Mouse (Mus musculus) limb, embryonic 14.5 days (tissue): ENCODE measurements at regions not wholly inside any gene's neighbourhood (a gene's known extent, or its start where the extent isn't known, plus 50 kb on each side); places are given as distances from the start of the nearest gene placed in this dataset.
A peak's percentile ranks its signal among the peaks of the same experiment; 100 is the strongest.

Source experiments
- ATAC-seq: fragments of 200-750 bp; cut with Nextera tagmentation; 2 replicates; pipeline ENCODE4 v1.8.0; 2017; ENCODE audit warnings: low read depth, moderate number of reproducible peaks, moderate TSS enrichment; ENCODE audit not compliant: low FRiP score
- DNase-seq: peaks from one replicate; pipeline ENCODE4 v3.0.0-alpha.2; 2015; ENCODE audit warnings: low spot score
- H3K27ac ChIP-seq: fragments of 300-500 bp; sonication (generic); replicated peaks from 2 replicates; pipeline ENCODE4 v1.5.1; 2014; ENCODE audit warnings: low read depth, mild to moderate bottlenecking, low read length, moderate library complexity, mixed read lengths
- H3K27me3 ChIP-seq: fragments of 300-500 bp; sonication (generic); 2 replicates; pipeline ENCODE4 v1.6.1; 2014; ENCODE audit warnings: low read length, mixed read lengths; ENCODE audit not compliant: control insufficient read depth, insufficient read depth
- H3K36me3 ChIP-seq: fragments of 300-500 bp; sonication (generic); 2 replicates; pipeline ENCODE4 v1.6.1; 2014; ENCODE audit warnings: mild to moderate bottlenecking, low read length, moderate library complexity, mixed read lengths; ENCODE audit not compliant: control insufficient read depth, insufficient read depth
- H3K4me1 ChIP-seq: fragments of 300-500 bp; sonication (generic); 2 replicates; pipeline ENCODE4 v1.6.1; 2014; ENCODE audit warnings: antibody characterized with exemption, low read length, mixed read lengths; ENCODE audit not compliant: control insufficient read depth, insufficient read depth
- H3K4me2 ChIP-seq: fragments of 300-500 bp; sonication (generic); replicated peaks from 2 replicates; pipeline ENCODE4 v1.6.1; 2014; ENCODE audit warnings: low read depth, mild to moderate bottlenecking, low read length, moderate library complexity; ENCODE audit not compliant: severe bottlenecking
- H3K4me3 ChIP-seq: fragments of 300-500 bp; sonication (generic); replicated peaks from 2 replicates; pipeline ENCODE4 v1.5.1; 2014; ENCODE audit warnings: low read length
- H3K9ac ChIP-seq: fragments of 300-500 bp; sonication (generic); 2 replicates; pipeline ENCODE4 v1.6.1; 2014; ENCODE audit warnings: mild to moderate bottlenecking, low read depth, low read length, moderate library complexity; ENCODE audit not compliant: severe bottlenecking
- H3K9me3 ChIP-seq: fragments of 300-500 bp; sonication (generic); 2 replicates; pipeline ENCODE4 v1.6.1; 2016; ENCODE audit warnings: low read length; ENCODE audit not compliant: control insufficient read depth
- POLR2A ChIP-seq: fragments of 200-500 bp; IDR thresholded peaks from 2 replicates; pipeline ENCODE4 v1.8.0; 2012; ENCODE audit warnings: inconsistent platforms, mild to moderate bottlenecking, moderate library complexity, borderline replicate concordance; ENCODE audit not compliant: insufficient read depth, insufficient read length; ENCODE audit errors: extremely low read depth
- WGBS: fragments of 180-500 bp; shearing (Covaris S2); extraction: QIAGEN DNeasy Blood & Tissue Kit; methylation state at CpG from one replicate; pipeline ENCODE4 v1.1.7; 2014; 5-methylcytosine and 5-hydroxymethylcytosine counted together

GRCm38 (mm10) chrX:99248181-99248580 lies 112.3 kb downstream of the Efnb1 start:
- no peak for TF ChIP-seq POLR2A
- Histone ChIP-seq H3K9ac (no peak overlapping the region), H3K36me3 (no peaks in the 10 kb centered on the region), H3K27me3 (no peaks in the 10 kb centered on the region), H3K4me3 (no peak overlapping the region), H3K4me1 (no peaks in the 10 kb centered on the region), H3K27ac (no peak overlapping the region), H3K9me3 (no peaks in the 10 kb centered on the region), H3K4me2 (no peak overlapping the region)
- no peak for DNase-seq
- no peak for ATAC-seq
- 82% methylated on average over 5 of the region's 5 CpGs for WGBS

- H3K9ac ChIP-seq: no peak overlapping the region
- no peak for ATAC-seq
- no peaks in the 10 kb centered on the region for H3K9me3 ChIP-seq
- H3K4me2 ChIP-seq: no peak overlapping the region
- no peak for TF ChIP-seq POLR2A
- no peak overlapping the region for H3K27ac ChIP-seq
- DNase-seq: no peak
- no peaks in the 10 kb centered on the region for H3K36me3 ChIP-seq
- H3K4me3 ChIP-seq: no peak overlapping the region
- H3K4me1 ChIP-seq: no peaks in the 10 kb centered on the region
- H3K27me3 ChIP-seq: no peaks in the 10 kb centered on the region
- WGBS: 66% methylated on average over 2 of the region's 2 CpGs
Observed at GRCm38 (mm10) chrX:99246704-99247103, 110.8 kb downstream of the Efnb1 start.

GRCm38 (mm10) chrX:99246051-99246450 lies 110.1 kb downstream of the Efnb1 start:
- H3K27me3 ChIP-seq: no peaks in the 10 kb centered on the region
- H3K9ac ChIP-seq: no peak overlapping the region
- H3K4me1 ChIP-seq: no peaks in the 10 kb centered on the region
- DNase-seq: no peak
- H3K36me3 ChIP-seq: no peaks in the 10 kb centered on the region
- H3K4me2 ChIP-seq: no peak overlapping the region
- no peak for TF ChIP-seq POLR2A
- no peak overlapping the region for H3K4me3 ChIP-seq
- no peaks in the 10 kb centered on the region for H3K9me3 ChIP-seq
- H3K27ac ChIP-seq: no peak overlapping the region
- WGBS: 85% methylated on average over 8 of the region's 8 CpGs
- ATAC-seq: no peak

- Histone ChIP-seq H3K27ac (no peak overlapping the region), H3K4me2 (no peak overlapping the region), H3K9me3 (no peaks in the 10 kb centered on the region), H3K36me3 (no peaks in the 10 kb centered on the region), H3K4me1 (no peaks in the 10 kb centered on the region), H3K4me3 (no peak overlapping the region), H3K27me3 (no peaks in the 10 kb centered on the region), H3K9ac (no peak overlapping the region)
- DNase-seq: no peak
- TF ChIP-seq POLR2A: no peak
- 90% methylated on average over 3 of the region's 3 CpGs for WGBS
- ATAC-seq: no peak
Observed at GRCm38 (mm10) chrX:99245541-99245940, 109.6 kb downstream of the Efnb1 start.

- DNase-seq: no peak
- Histone ChIP-seq H3K36me3 (no peaks in the 10 kb centered on the region), H3K9ac (no peak overlapping the region), H3K4me1 (no peaks in the 10 kb centered on the region), H3K4me2 (no peak overlapping the region), H3K27me3 (no peaks in the 10 kb centered on the region), H3K4me3 (no peak overlapping the region), H3K9me3 (no peaks in the 10 kb centered on the region), H3K27ac (no peak overlapping the region)
- WGBS: 82% methylated on average over 5 of the region's 5 CpGs
- no peak for TF ChIP-seq POLR2A
- no peak for ATAC-seq
Observed at GRCm38 (mm10) chrX:99243251-99243650, 107.3 kb downstream of the Efnb1 start.

- no peaks in the 10 kb centered on the region for H3K4me1 ChIP-seq
- no peak overlapping the region for H3K4me2 ChIP-seq
- ATAC-seq (peak; percentile 53; the same call in 1 of the 2 replicates), DNase-seq (no peak)
- no peaks in the 10 kb centered on the region for H3K9me3 ChIP-seq
- H3K9ac ChIP-seq: no peak overlapping the region
- H3K4me3 ChIP-seq: no peak overlapping the region
- no peak overlapping the region for H3K27ac ChIP-seq
- 35% methylated on average over 5 of the region's 5 CpGs for WGBS
- no peak for TF ChIP-seq POLR2A
- H3K36me3 ChIP-seq: no peaks in the 10 kb centered on the region
- H3K27me3 ChIP-seq: no peaks in the 10 kb centered on the region
Observed at GRCm38 (mm10) chrX:99241684-99242118, 105.8 kb downstream of the Efnb1 start.
